ENCODE assay signal across 13 mouse cellular contexts in genomic region chr7:126181487-126181886, GRCm38 (mm10). TPM values are rescaled to one million over a fixed set of nuclear protein-coding genes. Genes with fewer than 3 reads are reported as not detected.
DNase-seq lines count a peak whose midpoint lies in the region; ATAC-seq and TF ChIP-seq lines count a peak whose summit lies in the region.
"Had no signal": no experiment of that assay in that cellular context is flagged by ENCODE, and none has a peak within 500 bp of the region (broad histone marks: within the 10 kb centered on the region; RNA-seq: fewer than 3 reads in every experiment).

No protein-coding gene starts in this region.

- 0 out of 2 replicates have a peak overlapping the region, but pooled peaks have one; percentile 3 for H3K27ac ChIP-seq in lung, embryonic 15.5 days
- H3K27ac ChIP-seq in liver, embryonic 14.5 days = no peak overlapping the region
- H3K27ac ChIP-seq: limb, embryonic 12.5 days had no signal

- peaks cover 13% of the 10 kb centered on the region for H3K4me1 ChIP-seq in lung, embryonic 15.5 days
- peaks cover 41 to 49% of the 10 kb centered on the region in 2 experiments for H3K4me1 ChIP-seq in liver, embryonic 14.5 days (replicated peaks; ENCODE audit: control insufficient read depth in 2 of 2, insufficient read depth in 2 of 2, low read length in 1 of 2)

- no peak overlapping the region for H3K4me2 ChIP-seq in lung, embryonic 15.5 days
- 0 out of 2 replicates have a peak overlapping the region, but pooled peaks have one; percentile 13 for H3K4me2 ChIP-seq in liver, embryonic 14.5 days (ENCODE audit: low read depth)
- H3K4me2 ChIP-seq: limb, embryonic 12.5 days had no signal

- H3K36me3 ChIP-seq in lung, embryonic 15.5 days = no peaks in the 10 kb centered on the region
- H3K36me3 ChIP-seq in liver, embryonic 14.5 days (replicated peaks; ENCODE audit: control insufficient read depth, insufficient read depth, low read depth) = no peaks in the 10 kb centered on the region
- H3K36me3 ChIP-seq: limb, embryonic 12.5 days had no signal

- no peak overlapping the region for H3K4me3 ChIP-seq in lung, embryonic 15.5 days
- H3K4me3 ChIP-seq in liver, embryonic 14.5 days (ENCODE audit: insufficient read depth in 1 of 2, low read depth in 2 of 2, low read length in 2 of 2) = no peak overlapping the region
- H3K4me3 ChIP-seq: erythroblast, embryonic 14.5 days; limb, embryonic 12.5 days; myocyte had no signal

- no peak for ATAC-seq in lung, embryonic 15.5 days (ENCODE audit: borderline replicate concordance, extremely low read depth, low FRiP score, low TSS enrichment)
- ATAC-seq in activated CD4-positive, CD25-positive, alpha-beta regulatory T cell, adult 4 months = peak; percentile 4
- no peak for ATAC-seq in liver, embryonic 14.5 days (ENCODE audit: insufficient read depth)

- H3K9ac ChIP-seq in lung, embryonic 15.5 days = no peak overlapping the region
- H3K9ac ChIP-seq in liver, embryonic 14.5 days (replicated peaks) = no peak overlapping the region
- H3K9ac ChIP-seq: limb, embryonic 12.5 days had no signal

- H3K27me3 ChIP-seq in lung, embryonic 15.5 days = no peaks in the 10 kb centered on the region
- H3K27me3 ChIP-seq in liver, embryonic 14.5 days (ENCODE audit: control insufficient read depth, insufficient read depth, low read length) = no peaks in the 10 kb centered on the region
- H3K27me3 ChIP-seq: limb, embryonic 12.5 days had no signal

- no peak for TF ChIP-seq EP300 in liver, embryonic 14.5 days (IDR thresholded peaks at IDR 0.05; ENCODE audit: low read depth)

- H3K9me3 ChIP-seq in lung, embryonic 15.5 days = no peaks in the 10 kb centered on the region
- no peaks in the 10 kb centered on the region for H3K9me3 ChIP-seq in liver, embryonic 14.5 days (ENCODE audit: control insufficient read depth, low read length)
- H3K9me3 ChIP-seq: limb, embryonic 12.5 days had no signal

- peak; percentile 13 for DNase-seq in embryo, embryonic 11 days
- DNase-seq in embryo, embryonic 10 days (ENCODE audit: low spot score) = no peak
- DNase-seq in lung, postnatal 4 days = no peak
- DNase-seq in liver, embryonic 14.5 days (ENCODE audit: low read depth in 3 of 3, low spot score in 3 of 3) = no peak
- DNase-seq in cerebellum, adult 11 months = no peak
- no peak for DNase-seq in spleen, postnatal 36 days (ENCODE audit: low spot score in 2 of 2)
- DNase-seq: cerebellum, adult 8-10 months; kidney, adult 11 months had no signal

- no peak for TF ChIP-seq CTCF in liver, embryonic 14.5 days (IDR thresholded peaks at IDR 0.05; ENCODE audit: low read depth)

RNA-seq across cellular contexts. Expression of gene Xpo6, which starts 18.8 kb away (rescaled TPM):
- 39.4 and 44.5 TPM in 2 replicates for polyA plus RNA-seq in lung, embryonic 15.5 days (2015; fragmentation: Nextera tagmentation; extraction: Ambion mirVana)
- 100 to 1,000 TPM in 1 of 2 experiments, 10 to 100 TPM in 1; 88.4 to 103 TPM for polyA plus RNA-seq in activated CD4-positive, CD25-positive, alpha-beta regulatory T cell, adult 4 months (2017; shearing (Covaris generic))
- polyA plus RNA-seq in liver, embryonic 14.5 days (2012; rRNA removed) = 47.5 and 52.3 TPM in 2 replicates
- polyA plus RNA-seq in liver, embryonic 14.5 days (2014; fragmentation: Nextera tagmentation; extraction: Ambion mirVana) = 18.2 and 19.2 TPM in 2 replicates
